Mouse (Mus musculus) liver, postnatal 0 days (tissue): Measurements from ENCODE around the gene Flt3. TPM values are rescaled to one million over a fixed set of nuclear protein-coding genes. Genes with fewer than 3 reads are reported as not detected.

ENCODE experiments used
- ATAC-seq: fragments of 200-750 bp; cut with Nextera tagmentation; 2 replicates; pipeline ENCODE4 v1.8.0; 2017; ENCODE audit warnings: mild to moderate bottlenecking, moderate library complexity
- DNase-seq: peaks from one replicate; pipeline ENCODE4 v3.0.0-alpha.2; 2016
- H3K27ac ChIP-seq: fragments of 300-500 bp; sonication (generic); 2 replicates; pipeline ENCODE4 v1.5.1; 2014; ENCODE audit warnings: antibody characterized with exemption, moderate library complexity, mild to moderate bottlenecking, low read depth
- H3K27me3 ChIP-seq: fragments of 300-500 bp; sonication (generic); 2 replicates; pipeline ENCODE4 v1.6.1; 2014; ENCODE audit warnings: low read length, control low read depth, mixed read lengths; ENCODE audit not compliant: insufficient read depth
- H3K36me3 ChIP-seq: fragments of 300-500 bp; sonication (generic); replicated peaks from 2 replicates; pipeline ENCODE4 v1.6.1; 2014; ENCODE audit warnings: mild to moderate bottlenecking, control low read depth, low read length, moderate library complexity, mixed read lengths; ENCODE audit not compliant: insufficient read depth
- H3K4me1 ChIP-seq: fragments of 300-500 bp; sonication (generic); 2 replicates; pipeline ENCODE4 v1.6.1; 2014; ENCODE audit warnings: antibody characterized with exemption, mild to moderate bottlenecking, control low read depth; ENCODE audit not compliant: insufficient read depth
- H3K4me2 ChIP-seq: fragments of 300-500 bp; sonication (generic); 2 replicates; pipeline ENCODE4 v1.6.1; 2014; ENCODE audit warnings: low read depth, mild to moderate bottlenecking, low read length, moderate library complexity, mixed read lengths
- H3K4me3 ChIP-seq: fragments of 300-500 bp; sonication (generic); 2 replicates; pipeline ENCODE4 v1.5.1; 2014; ENCODE audit warnings: low read depth, low read length
- H3K9ac ChIP-seq: fragments of 300-500 bp; sonication (generic); replicated peaks from 2 replicates; pipeline ENCODE4 v1.6.1; 2014; ENCODE audit warnings: mild to moderate bottlenecking, moderate library complexity
- H3K9me3 ChIP-seq: fragments of 300-500 bp; sonication (generic); 2 replicates; pipeline ENCODE4 v1.6.1; 2016; ENCODE audit warnings: mild to moderate bottlenecking, control low read depth, low read length, mixed read lengths
- CTCF ChIP-seq: sonication (generic); IDR thresholded peaks from 2 replicates; pipeline ENCODE4 v1.5.1; 2016; ENCODE audit warnings: antibody characterized with exemption, low read depth
- EP300 ChIP-seq: IDR thresholded peaks from 2 replicates; pipeline ENCODE4 v1.6.1; 2016; ENCODE audit warnings: antibody characterized with exemption, low read depth, mild to moderate bottlenecking
- WGBS: fragments of 180-500 bp; shearing (Covaris S2); extraction: QIAGEN DNeasy Blood & Tissue Kit; methylation state at CpG from one replicate; pipeline ENCODE4 v1.1.7; 2014; ENCODE audit not compliant: insufficient replicate concordance; 5-methylcytosine and 5-hydroxymethylcytosine counted together
- polyA plus RNA-seq: library from polyadenylated mRNA; unstranded; fragments of >200 nt; fragmentation: Nextera tagmentation; extraction: Ambion mirVana; gene quantifications from 2 replicates; pipeline ENCODE4 v1.2.1, GENCODE M21; 2015

The Flt3 gene
- polyA plus RNA-seq, 1 experiment from 2014 or later: 1.5 TPM

DNA sequence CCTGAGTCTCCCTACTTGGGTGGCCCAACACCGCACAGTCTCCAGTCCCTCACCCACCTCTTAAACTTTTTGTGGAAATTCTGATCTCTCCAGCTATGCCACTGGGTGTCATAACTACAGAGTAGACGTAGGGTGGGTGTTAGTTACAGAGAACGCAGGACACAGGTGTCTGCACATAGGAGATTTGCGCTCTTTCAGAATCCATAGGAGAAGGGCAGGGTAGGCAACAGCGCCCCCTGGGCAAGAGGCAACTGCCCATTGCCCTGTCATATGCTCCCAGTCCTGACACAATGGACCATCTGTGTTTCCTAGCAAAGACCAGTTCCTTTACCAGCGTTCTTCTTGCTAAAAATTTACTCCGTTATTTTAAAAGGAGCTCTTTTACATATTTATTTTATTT, 82.3 kb downstream of the Flt3 start:
- 0 out of 2 replicates have a peak, but pooled peaks cover 5% of the 10 kb centered on the region for H3K36me3 ChIP-seq
- 29% methylated on average over 7 of the region's 7 CpGs for WGBS
- peak; percentile 57 for TF ChIP-seq CTCF
- no peak for TF ChIP-seq EP300
- H3K27me3 ChIP-seq: peaks cover 45% of the 10 kb centered on the region
- H3K4me1 ChIP-seq: no peaks in the 10 kb centered on the region
- ATAC-seq (no peak), DNase-seq (no peak)
- H3K9me3 ChIP-seq: no peaks in the 10 kb centered on the region
- H3K4me2 ChIP-seq: peak overlapping the region; percentile 52
- no peak overlapping the region for H3K9ac ChIP-seq
- H3K4me3 ChIP-seq: peak overlapping the region; percentile 15; the same call in 1 of the 2 replicates
- H3K27ac ChIP-seq: no peak overlapping the region

DNA sequence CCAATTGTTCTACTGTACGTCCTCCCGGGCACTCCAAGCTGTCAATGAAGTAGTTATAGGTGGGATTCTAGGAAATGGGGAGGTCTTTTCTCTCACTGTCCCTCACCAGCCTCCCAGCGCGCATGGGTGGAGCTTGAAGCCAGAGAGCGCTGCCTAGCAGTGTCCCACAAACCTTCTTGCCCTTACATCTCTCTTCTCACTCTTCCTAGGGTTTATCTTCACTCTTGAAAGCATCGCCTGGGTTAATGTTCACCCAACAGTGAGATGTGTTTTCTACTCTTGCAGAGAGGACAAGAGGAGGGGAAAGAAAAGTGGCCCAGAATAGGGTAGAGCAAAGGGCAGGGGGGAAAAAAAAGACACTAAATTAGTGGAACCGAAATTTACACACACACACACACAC, 83.0 kb downstream of the Flt3 start:
- peaks cover 51% of the 10 kb centered on the region for H3K27me3 ChIP-seq

DNA sequence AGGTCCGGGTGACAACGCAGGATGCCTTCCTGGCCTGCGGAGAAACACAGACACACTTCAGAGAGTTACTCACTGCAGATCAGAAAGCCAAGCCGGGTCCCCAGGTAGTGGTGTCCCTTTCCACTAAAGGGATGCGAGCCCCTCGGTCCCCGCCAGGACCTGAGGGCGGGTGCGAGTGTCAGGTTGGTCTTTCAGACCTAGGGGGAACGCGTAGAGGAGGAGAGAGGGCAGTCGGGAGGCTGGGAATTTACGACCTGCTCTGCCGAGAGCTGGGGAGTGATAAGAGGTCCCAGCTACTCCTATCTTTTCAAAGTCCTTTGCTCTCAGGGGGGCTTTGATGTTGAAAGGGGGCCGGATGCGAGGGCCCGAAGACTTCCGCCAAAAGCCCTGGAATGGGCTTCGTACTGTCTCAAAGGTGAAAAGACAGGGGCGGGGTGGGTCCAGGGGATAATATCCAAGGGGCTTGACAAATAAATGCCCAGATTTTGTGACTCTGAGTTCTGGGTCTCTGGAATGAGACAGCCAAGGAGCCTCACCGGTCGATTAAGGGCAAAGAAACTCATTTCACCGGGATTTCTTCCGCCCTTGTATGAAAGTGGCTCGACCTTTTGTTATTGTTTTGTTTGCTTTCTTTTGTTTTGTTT, 84.7 kb downstream of the Flt3 start:
- no peak overlapping the region for H3K4me3 ChIP-seq
- TF ChIP-seq EP300 (no peak), CTCF (no peak)
- no peak for DNase-seq
- 6% methylated on average over 25 of the region's 25 CpGs for WGBS
- no peaks in the 10 kb centered on the region for H3K9me3 ChIP-seq
- no peak overlapping the region for H3K9ac ChIP-seq
- ATAC-seq: no peak
- 0 out of 2 replicates have a peak, but pooled peaks cover 5% of the 10 kb centered on the region for H3K36me3 ChIP-seq
- H3K27ac ChIP-seq: no peak overlapping the region
- H3K4me2 ChIP-seq: no peak overlapping the region
- peaks cover 68% of the 10 kb centered on the region for H3K27me3 ChIP-seq
- no peaks in the 10 kb centered on the region for H3K4me1 ChIP-seq

More for the DNA sequence above, 83.0 kb downstream of the Flt3 start:
- TF ChIP-seq CTCF (no peak), EP300 (no peak)
- Histone ChIP-seq H3K27ac (no peak overlapping the region), H3K4me1 (no peaks in the 10 kb centered on the region), H3K36me3 (0 out of 2 replicates have a peak, but pooled peaks cover 5% of the 10 kb centered on the region), H3K4me3 (no peak overlapping the region), H3K9ac (no peak overlapping the region), H3K4me2 (peak overlapping the region; percentile 52; the same call in 1 of the 2 replicates), H3K9me3 (no peaks in the 10 kb centered on the region)
- ATAC-seq (no peak), DNase-seq (no peak)
- 10% methylated on average over 7 of the region's 7 CpGs for WGBS

DNA sequence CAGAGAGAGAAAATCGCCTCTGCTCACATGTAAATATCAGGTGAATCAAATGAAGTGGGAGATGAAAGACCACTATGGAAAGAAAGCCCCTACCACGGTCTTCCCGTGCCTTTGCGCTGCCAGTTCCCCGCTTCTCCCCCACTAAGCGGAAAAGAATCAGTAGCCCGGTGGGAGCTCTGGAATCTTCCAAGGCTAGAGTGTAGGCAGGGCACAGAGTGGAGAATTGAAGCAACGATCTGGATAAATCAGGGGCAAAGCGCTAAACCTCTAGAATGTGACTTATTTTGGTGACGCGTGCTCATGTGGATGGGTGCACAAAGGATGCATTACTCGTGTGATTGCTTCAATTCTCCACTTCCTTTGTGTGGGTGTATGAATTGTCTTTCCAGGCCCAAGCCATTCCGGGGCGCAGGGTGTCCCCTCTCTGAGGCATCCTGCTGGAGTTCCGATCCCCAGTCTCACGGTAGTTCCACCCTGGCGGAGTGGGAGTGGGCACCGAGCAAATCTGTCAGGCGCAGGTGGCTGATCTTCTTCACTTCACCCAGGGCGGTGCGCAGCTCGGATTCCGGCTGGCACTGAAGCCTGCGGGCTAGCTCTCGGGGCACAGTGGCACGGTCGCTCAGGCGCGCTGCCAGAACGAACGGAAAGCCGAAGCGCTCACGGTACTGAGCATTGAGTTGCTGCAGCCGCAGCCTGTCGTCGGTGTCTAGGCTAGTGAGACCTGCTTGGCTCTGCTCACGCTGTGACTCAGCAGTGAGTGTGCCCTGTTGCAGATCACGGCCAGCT, 85.5 kb downstream of the Flt3 start:
- no peak overlapping the region for H3K9ac ChIP-seq
- DNase-seq: no peak
- peaks cover 76% of the 10 kb centered on the region for H3K27me3 ChIP-seq

DNA sequence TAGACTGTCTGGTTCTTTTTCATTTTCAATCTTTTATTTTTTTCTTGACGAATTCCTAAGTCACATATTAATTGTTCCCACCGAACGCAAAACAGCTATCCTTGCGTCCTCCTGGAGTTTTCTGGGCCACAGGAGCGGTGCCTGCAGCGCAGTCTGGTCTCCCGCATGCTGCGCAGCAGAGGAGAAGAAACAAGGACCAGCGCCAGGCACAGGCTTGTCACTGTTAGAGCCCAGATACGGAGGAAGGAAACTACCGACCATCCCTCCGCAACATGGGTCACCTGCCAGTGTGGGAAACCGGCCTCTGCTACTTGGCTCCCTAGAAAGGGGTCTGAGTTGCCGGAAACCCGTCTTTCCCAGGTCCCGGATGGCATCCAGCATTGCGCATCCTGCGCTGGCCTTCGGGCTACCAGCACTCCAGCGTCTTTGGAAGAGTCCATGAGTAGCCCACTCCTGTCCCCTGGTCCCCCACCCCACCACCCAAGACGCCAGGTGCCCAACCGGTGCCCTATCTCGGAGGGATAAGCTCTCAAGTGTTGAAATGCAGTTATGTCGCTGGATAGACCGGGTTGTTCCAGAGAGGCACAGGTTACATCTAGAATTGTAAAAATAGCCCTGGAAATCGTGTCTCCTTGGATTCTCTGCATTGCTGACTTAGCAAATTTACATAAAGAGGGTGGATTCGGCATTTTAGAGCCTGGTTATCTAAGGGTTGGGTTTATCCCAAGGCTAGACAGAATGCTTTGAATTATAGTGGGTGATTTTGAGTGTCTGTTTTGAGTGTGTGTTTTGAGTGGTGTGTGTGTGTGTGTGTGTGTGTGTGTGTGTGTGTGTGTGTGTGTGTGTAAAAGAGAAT, 87.2 kb downstream of the Flt3 start:
- 3% methylated on average over 27 of the region's 27 CpGs for WGBS
- Histone ChIP-seq H3K4me3 (no peak overlapping the region), H3K4me2 (no peak overlapping the region), H3K9ac (no peak overlapping the region), H3K9me3 (no peaks in the 10 kb centered on the region), H3K4me1 (no peaks in the 10 kb centered on the region), H3K27ac (no peak overlapping the region), H3K27me3 (peaks cover 91% of the 10 kb centered on the region), H3K36me3 (0 out of 2 replicates have a peak, but pooled peaks cover 5% of the 10 kb centered on the region)
- TF ChIP-seq EP300 (no peak), CTCF (no peak)
- DNase-seq (peak; percentile 16), ATAC-seq (no peak; the same call in 1 of the 2 replicates)

More for the DNA sequence above, 85.5 kb downstream of the Flt3 start:
- WGBS: 9% methylated on average over 39 of the region's 39 CpGs
- Histone ChIP-seq H3K9me3 (no peaks in the 10 kb centered on the region), H3K4me2 (no peak overlapping the region), H3K4me3 (no peak overlapping the region), H3K36me3 (0 out of 2 replicates have a peak, but pooled peaks cover 5% of the 10 kb centered on the region), H3K4me1 (no peaks in the 10 kb centered on the region), H3K27ac (no peak overlapping the region)
- ATAC-seq: no peak
- TF ChIP-seq CTCF (no peak), EP300 (no peak)

DNA sequence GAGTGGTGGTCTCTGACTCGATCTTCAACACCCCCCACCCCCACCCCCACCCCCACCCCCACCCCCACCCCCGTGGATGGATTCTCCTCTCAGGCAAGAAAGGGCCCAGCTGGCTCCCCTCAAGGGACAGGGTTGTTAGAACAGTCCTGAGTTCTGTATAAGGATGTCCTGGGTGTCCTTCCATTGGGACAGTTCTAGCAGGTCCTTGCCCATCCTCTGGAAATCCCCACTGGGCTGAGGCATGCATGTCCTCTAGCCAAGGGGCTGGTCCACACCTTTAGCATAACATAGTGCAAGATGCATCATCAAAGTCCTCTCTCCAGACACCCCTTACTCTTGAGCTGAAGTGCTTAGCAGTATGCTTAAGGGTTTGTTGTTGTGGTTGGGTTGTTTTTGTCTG, 90.5 kb downstream of the Flt3 start:
- no peak for ATAC-seq

More for the DNA sequence above, 90.5 kb downstream of the Flt3 start:
- Histone ChIP-seq H3K9ac (no peak overlapping the region), H3K4me3 (no peak overlapping the region), H3K27ac (no peak overlapping the region), H3K27me3 (peaks cover 96% of the 10 kb centered on the region), H3K36me3 (0 out of 2 replicates have a peak, but pooled peaks cover 4% of the 10 kb centered on the region), H3K9me3 (no peaks in the 10 kb centered on the region), H3K4me2 (no peak overlapping the region), H3K4me1 (0 out of 2 replicates have a peak, but pooled peaks cover 2% of the 10 kb centered on the region)
- TF ChIP-seq CTCF (no peak), EP300 (no peak)
- 0% methylated on average over 2 of the region's 2 CpGs for WGBS
- no peak for DNase-seq
